Mouse (Mus musculus) brain, embryonic 14.5 days (tissue): ENCODE data around the gene Cers6.

Source experiments
- CTCF ChIP-seq: fragments of 200-500 bp; IDR thresholded peaks from 2 replicates; pipeline ENCODE4 v1.5.1; 2012; ENCODE audit warnings: inconsistent platforms, mild to moderate bottlenecking, moderate library complexity, borderline replicate concordance; ENCODE audit not compliant: insufficient read depth, insufficient read length; ENCODE audit errors: extremely low read depth
- POLR2A ChIP-seq: fragments of 200-500 bp; IDR thresholded peaks from 2 replicates; pipeline ENCODE4 v1.6.1; 2012; ENCODE audit warnings: mild to moderate bottlenecking, inconsistent platforms, borderline replicate concordance; ENCODE audit not compliant: poor library complexity, insufficient read depth, insufficient read length, severe bottlenecking; ENCODE audit errors: extremely low read depth

- TF ChIP-seq POLR2A (no peak), CTCF (no peak)
Observed at GRCm38 (mm10) chr2:69015822-69016221, 154.6 kb downstream of the Cers6 start.
